Mouse (Mus musculus) gastrocnemius, postnatal 36 days (tissue): Measurements from ENCODE around the gene Scgb2b2. TPM values are rescaled to one million over a fixed set of nuclear protein-coding genes. Genes with fewer than 3 reads are reported as not detected.

Experiments used
- DNase-seq, 2 experiments: peaks; one replicate each; pipeline ENCODE4 v3.0.0; 2022
- intact Hi-C: fragments of 180-260 bp; cut with DNase I; formaldehyde crosslinking; loops from one replicate; pipeline ENCODE4 v1.15.1; 2025
- long read RNA-seq, 2 experiments: library from polyadenylated mRNA; stranded (forward); transcript quantifications; one replicate each; pipeline ENCODE4 v2.0.0; 2021
- total RNA-seq, 2 experiments: library from RNA; stranded (reverse); gene quantifications; 2 replicates each; pipeline ENCODE4 v1.2.3; 2021

The Scgb2b2 gene
- not detected for total RNA-seq
- long read RNA-seq, experiment 1: 0 reads
- long read RNA-seq, experiment 2: 0 reads

DNA sequence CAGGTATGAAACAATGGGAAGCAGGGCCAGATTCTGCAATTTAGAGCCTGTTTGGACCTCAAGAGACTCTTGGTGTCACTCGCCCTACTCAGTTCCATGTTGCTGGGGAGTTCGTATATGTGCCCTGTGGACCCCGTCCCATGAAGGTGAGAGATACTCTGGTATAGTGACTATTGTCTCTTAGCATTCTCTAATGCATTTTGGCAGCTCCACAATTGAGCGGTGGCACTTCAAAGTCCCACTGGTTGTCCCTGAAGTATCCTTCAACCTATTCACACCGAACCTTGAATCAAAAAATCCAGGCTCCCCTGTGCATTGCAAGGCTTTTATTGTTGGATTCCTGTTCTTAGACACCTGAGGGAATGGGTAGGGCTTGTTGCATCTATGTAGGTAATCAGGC, at the start of gene Scgb2b2:
Gene Scgb2b2, plus strand, starts transcription at position 301 of the 400 bp plus-strand sequence.
- no peak for DNase-seq
- intact Hi-C loops: no loop called here

DNA sequence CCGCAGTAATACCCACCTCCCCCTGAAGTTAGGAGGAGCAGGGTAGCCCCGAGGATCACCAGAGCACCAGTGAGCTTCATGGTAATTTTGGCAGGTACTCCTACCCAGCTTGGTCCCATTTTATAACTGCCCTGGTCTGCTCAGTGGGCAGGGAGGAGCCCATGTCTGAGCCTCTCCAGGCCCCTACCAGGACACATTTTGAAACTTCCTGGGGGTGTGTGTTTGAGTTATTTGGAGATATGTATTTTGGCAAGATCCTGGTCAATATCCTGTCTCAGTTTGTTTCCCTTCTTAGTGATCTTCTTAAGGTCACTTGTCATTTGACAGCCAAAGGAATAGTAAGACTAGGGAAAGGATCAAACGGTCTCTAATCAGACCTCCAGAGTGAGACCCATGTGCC, 1.4 kb downstream of the Scgb2b2 start, which contains the start of gene Scgb1b2:
Gene Scgb1b2, minus strand, starts transcription at position 101 of the 400 bp plus-strand sequence.
- no peak for DNase-seq
- intact Hi-C loops: no loop called here

Other genes with a start within 250 kb of the Scgb2b2 start
- gene Fxyd5, start 248.0 kb upstream of the Scgb2b2 start, total RNA-seq: 10 to 100 TPM in 1 of 2 experiments, 1 to 10 TPM in 1; 9.6 to 11.3 TPM
- gene Fxyd7, start 239.0 kb upstream of the Scgb2b2 start, total RNA-seq: 1 to 10 TPM; 1.7 to 1.8 TPM
- gene Fxyd1, start 233.3 kb upstream of the Scgb2b2 start, total RNA-seq: 1,000 to 10,000 TPM in 1 of 2 experiments, 100 to 1,000 TPM in 1; 991 to 1,156 TPM
- 1 to 10 TPM; 2.5 to 4.4 TPM for gene Lgi4, start 231.2 kb upstream of the Scgb2b2 start, total RNA-seq
- gene Fxyd3, start 213.8 kb upstream of the Scgb2b2 start, total RNA-seq: under 1 TPM; 0.77 to 0.96 TPM
- 10 to 100 TPM; 14.1 to 15.9 TPM for gene Hpn, start 175.2 kb upstream of the Scgb2b2 start, total RNA-seq
- 100 to 1,000 TPM; 835 to 915 TPM for gene Scn1b, start 163.5 kb upstream of the Scgb2b2 start, total RNA-seq
- gene Gramd1a, start 134.6 kb upstream of the Scgb2b2 start, total RNA-seq: 10 to 100 TPM; 36.2 to 45.2 TPM
- gene Scgb1b2, start 1.3 kb downstream of the Scgb2b2 start, total RNA-seq: not detected
- gene Scgb2b3, start 71.6 kb downstream of the Scgb2b2 start, total RNA-seq: not detected
- gene Scgb1b3, start 85.1 kb downstream of the Scgb2b2 start, total RNA-seq: not detected